Mouse (Mus musculus) heart, postnatal 36 days (tissue): ENCODE results near the gene C3. TPM values are rescaled to one million over a fixed set of nuclear protein-coding genes. Genes with fewer than 3 reads are reported as not detected.

ENCODE experiments used
- DNase-seq, 2 experiments: peaks; one replicate each; pipeline ENCODE4 v3.0.0; 2021 to 2022
- intact Hi-C: fragments of 180-260 bp; cut with DNase I; formaldehyde crosslinking; loops from one replicate; pipeline ENCODE4 v1.15.1; 2025
- microRNA-seq, 2 experiments: library from miRNA; unstranded; fragments of <30 nt; microRNA quantifications; one replicate each; pipeline ENCODE4 v1.2.0; 2021; ENCODE audit warnings: borderline number of aligned reads in 2 of 2
- total RNA-seq, 2 experiments: library from RNA; stranded (reverse); gene quantifications; 2 replicates each; pipeline ENCODE4 v1.2.3; 2021

Gene C3
- total RNA-seq, 2 experiments from 2014 or later = 96.2 to 97.5 TPM

DNA sequence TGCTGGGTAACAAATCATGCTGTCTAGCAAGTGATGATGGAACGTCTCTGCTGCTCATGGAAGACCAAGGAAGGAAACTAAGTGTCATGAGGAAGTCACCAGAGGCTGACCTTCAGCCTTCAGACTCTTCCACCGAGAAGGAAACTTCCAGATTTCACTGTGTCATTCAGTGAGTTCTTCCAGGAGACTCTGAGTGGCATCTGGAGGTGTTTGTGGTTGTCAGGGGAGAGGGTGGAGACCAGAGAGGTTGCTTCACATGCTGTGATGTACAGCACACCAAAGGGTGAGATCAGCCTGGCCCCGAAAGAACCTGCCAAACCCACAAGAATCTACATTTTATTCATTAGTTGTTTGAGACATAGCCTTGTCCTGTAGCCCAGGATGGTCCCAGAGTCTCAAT lies 45.1 kb downstream of the C3 start:
- no peak for DNase-seq
- intact Hi-C loops = no loop called here

GRCm38 (mm10) chr17:57180363-57180762 lies 47.6 kb downstream of the C3 start:
- DNase-seq = peak in 1 of 2 experiments; percentile 22
- intact Hi-C loops = no loop called here

GRCm38 (mm10) chr17:57173351-57173750 lies 54.6 kb downstream of the C3 start:
- DNase-seq = no peak
- intact Hi-C loops = no loop called here

DNA sequence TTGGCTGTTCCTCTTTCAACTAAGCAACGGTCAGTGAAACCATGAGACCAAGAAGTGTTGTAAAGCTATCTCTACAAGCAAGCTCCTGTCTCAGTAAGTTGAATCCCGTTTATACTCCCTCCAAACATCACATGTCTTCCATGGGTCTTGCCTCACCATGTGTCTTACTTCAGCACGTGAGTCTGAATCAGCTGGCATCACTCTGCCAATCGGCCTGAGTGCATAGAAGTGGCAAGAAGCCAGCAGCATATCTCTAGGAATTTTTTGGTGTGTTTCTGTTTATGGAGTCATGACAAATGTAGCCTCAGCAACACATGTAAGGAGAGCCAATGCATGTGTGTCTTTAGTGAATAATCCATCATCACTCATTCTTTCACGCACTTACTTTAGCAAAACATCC lies 55.6 kb downstream of the C3 start:
- no peak for DNase-seq
- intact Hi-C loops = no loop called here

GRCm38 (mm10) chr17:57170616-57171260 lies 57.2 kb downstream of the C3 start:
- intact Hi-C loops = no loop called here
- DNase-seq = no peak

- intact Hi-C loops = loop anchor here (1.0 to 5.0 kb wide), 6 partner anchors 71 to 358 kb away; partner anchors contain the start of gene Alkbh7
Measured at GRCm38 (mm10) chr17:57166800-57167791, 60.8 kb downstream of the C3 start.

More at GRCm38 (mm10) chr17:57166800-57167791, 60.8 kb downstream of the C3 start:
- peak; percentile 88 to 95 for DNase-seq

Small RNA genes lying within 50 kb of the gene (microRNA-seq; reads per million reads assigned to microRNA genes)
- 0 reads per million in 2 experiments for gene Mir6978

Other genes with a start within 250 kb of the C3 start
- gene Acer1, start 246.0 kb downstream of the C3 start, total RNA-seq = not detected
- gene Clpp, start 237.8 kb downstream of the C3 start, total RNA-seq = 10 to 100 TPM; 79.5 to 80.4 TPM
- gene Alkbh7, start 230.8 kb downstream of the C3 start, total RNA-seq = 10 to 100 TPM; 67.5 to 69.9 TPM
- gene Pspn, start 228.1 kb downstream of the C3 start, total RNA-seq = not detected
- 10 to 100 TPM; 18.9 to 19.1 TPM for gene Gtf2f1, start 216.8 kb downstream of the C3 start, total RNA-seq
- not detected for gene Gm17949, start 216.7 kb downstream of the C3 start, total RNA-seq
- gene Khsrp, start 196.6 kb downstream of the C3 start, total RNA-seq = 10 to 100 TPM; 45.9 to 47.7 TPM
- not detected for gene Slc25a41, start 186.5 kb downstream of the C3 start, total RNA-seq
- gene Crb3, start 169.0 kb downstream of the C3 start, total RNA-seq = under 1 TPM in 1 of 2 experiments, not detected in 1; 0.35 TPM
- 10 to 100 TPM; 58.1 to 69.8 TPM for gene Slc25a23, start 168.3 kb downstream of the C3 start, total RNA-seq
- 1 to 10 TPM; 1.4 to 2.0 TPM for gene Dennd1c, start 149.6 kb downstream of the C3 start, total RNA-seq
- gene Tubb4a, start 140.4 kb downstream of the C3 start, total RNA-seq = 1 to 10 TPM; 1.8 to 1.9 TPM
- under 1 TPM; 0.33 to 0.53 TPM for gene Tnfsf9, start 122.8 kb downstream of the C3 start, total RNA-seq
- gene Cd70, start 78.4 kb downstream of the C3 start, total RNA-seq = not detected
- gene Tnfsf14, start 34.0 kb downstream of the C3 start, total RNA-seq = not detected
- 10 to 100 TPM; 32.0 to 32.1 TPM for gene Gpr108, start 20.3 kb upstream of the C3 start, total RNA-seq
- gene Trip10, start 21.3 kb upstream of the C3 start, total RNA-seq = 100 to 1,000 TPM; 113 to 124 TPM
- gene Vav1, start 51.0 kb upstream of the C3 start, total RNA-seq = 1 to 10 TPM; 1.4 to 2.5 TPM
- gene Adgre1, start 130.6 kb upstream of the C3 start, total RNA-seq = 10 to 100 TPM in 1 of 2 experiments, 1 to 10 TPM in 1; 7.1 to 14.5 TPM